Mouse (Mus musculus): ENCODE results near the gene Ccer2.

GRCm38 (mm10) chr7:28799994-28800393, 44.0 kb downstream of the Ccer2 start:
- TF ChIP-seq ETS1 (IDR thresholded peaks at IDR 0.05; ENCODE audit: low read depth, low read length), result no peak
- TF ChIP-seq E2F4 (IDR thresholded peaks at IDR 0.05; ENCODE audit: borderline replicate concordance, low read depth, low read length), result no peak

Measured in MEL (cell line).